Mouse (Mus musculus) right cerebral cortex, adult 18-20 months (tissue): ENCODE results near the gene Srp68.

Source experiments
- DNase-seq: peaks from one replicate; pipeline ENCODE4 v3.0.0; 2022; ENCODE audit warnings: mixed read lengths

Srp68 gene

GRCm38 (mm10) chr11:116203150-116203549 is 70.9 kb downstream of the Srp68 start:
- no peak for DNase-seq

- no peak for DNase-seq
These were observed 72.9 kb downstream of the Srp68 start for GRCm38 (mm10) chr11:116201151-116201550.

GRCm38 (mm10) chr11:116198639-116199531 is 75.1 kb downstream of the Srp68 start, which contains the start of the genes Ten1 and Acox1:
Ten1 (plus strand) TSS chr11:116198855.
Acox1 (minus strand) TSS chr11:116199045.
- DNase-seq, result peak; percentile 96

- DNase-seq, result no peak
These were observed 75.9 kb downstream of the Srp68 start for GRCm38 (mm10) chr11:116198132-116198531.

- DNase-seq, result no peak
These were observed 76.5 kb downstream of the Srp68 start for GRCm38 (mm10) chr11:116197584-116197906.

GRCm38 (mm10) chr11:116196866-116197583 is 77.0 kb downstream of the Srp68 start:
- no peak for DNase-seq

- no peak for DNase-seq
These were observed 77.7 kb downstream of the Srp68 start for GRCm38 (mm10) chr11:116196336-116196735.

GRCm38 (mm10) chr11:116195252-116195651 is 78.8 kb downstream of the Srp68 start:
- DNase-seq, result no peak
